Mouse (Mus musculus): ENCODE data around the gene 1700019N19Rik. TPM values are rescaled to one million over a fixed set of nuclear protein-coding genes. Genes with fewer than 3 reads are reported as not detected.

1700019N19Rik gene
- total and polyA plus RNA-seq, 3 experiments: not detected

DNA sequence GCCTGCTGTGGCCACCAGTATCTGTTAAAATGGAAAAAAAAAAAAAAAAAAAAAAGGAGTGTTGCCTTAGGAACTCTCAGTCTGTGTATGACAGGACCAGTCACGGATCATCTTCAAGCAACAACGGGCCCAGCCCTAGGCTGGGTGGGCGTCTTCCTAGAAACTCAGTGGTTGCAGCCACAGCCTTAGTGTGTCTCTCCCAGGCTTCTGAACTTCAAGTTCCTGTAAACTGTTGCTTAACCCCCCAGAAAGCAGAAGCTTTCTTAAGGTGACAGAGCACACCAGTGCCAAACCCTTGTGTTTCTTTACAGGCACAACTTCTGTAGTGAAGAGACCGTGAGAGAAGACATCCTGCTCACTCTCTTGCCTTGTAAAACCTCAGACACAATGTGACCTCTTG is 50.5 kb downstream of the 1700019N19Rik start:
- H3K4me1 ChIP-seq (ENCODE audit: insufficient read depth, low read depth, low read length): no peaks in the 10 kb centered on the region
- no peaks in the 10 kb centered on the region for H3K27me3 ChIP-seq (ENCODE audit: insufficient read depth, low read length)
- no peaks in the 10 kb centered on the region for H3K36me3 ChIP-seq (replicated peaks)
- DNase-seq (ENCODE audit: low spot score) (no peak), ATAC-seq (ENCODE audit: extremely low read depth, insufficient number of reproducible peaks, low FRiP score, poor library complexity, severe bottlenecking) (no peak)
- peaks cover 29% of the 10 kb centered on the region for H3K9me3 ChIP-seq (replicated peaks)
- no peak overlapping the region for H3K4me3 ChIP-seq (ENCODE audit: low read depth, low read length)
- TF ChIP-seq CTCF (IDR thresholded peaks at IDR 0.05; ENCODE audit: low read depth, low read length) (no peak), POLR2AphosphoS5 (IDR thresholded peaks at IDR 0.05; ENCODE audit: insufficient replicate concordance, low read depth, low read length) (no peak), GATA2 (IDR thresholded peaks at IDR 0.05; ENCODE audit: borderline replicate concordance, low read depth, low read length) (no peak), TAL1 (conservative IDR thresholded peaks at IDR 0.05; ENCODE audit: low read depth, low read length) (no peak), GATA1 (IDR thresholded peaks at IDR 0.05; ENCODE audit: borderline replicate concordance, low read length) (no peak)

DNA sequence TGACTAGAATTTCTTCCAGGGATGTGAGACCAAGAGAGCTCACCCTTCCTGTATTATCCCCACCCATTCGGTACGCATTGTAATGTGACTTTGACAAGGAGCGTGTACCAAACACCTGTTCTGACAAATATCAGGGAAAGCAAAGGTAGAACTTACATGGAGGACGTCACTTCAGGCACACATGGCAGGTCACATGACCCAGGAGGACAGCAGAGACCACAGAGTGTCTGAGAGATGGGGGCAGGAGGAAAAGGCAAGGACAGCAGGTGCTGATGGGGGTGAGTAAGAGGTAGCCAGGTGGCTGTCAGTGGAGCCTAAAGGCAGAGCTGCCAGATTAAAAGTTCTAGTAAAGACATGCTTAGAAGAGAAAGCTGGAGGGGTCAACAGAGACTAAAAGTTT is 51.5 kb downstream of the 1700019N19Rik start:
- TF ChIP-seq POLR2AphosphoS5 (IDR thresholded peaks at IDR 0.05; ENCODE audit: insufficient replicate concordance, low read depth, low read length) (no peak), GATA2 (IDR thresholded peaks at IDR 0.05; ENCODE audit: borderline replicate concordance, low read depth, low read length) (no peak), CTCF (IDR thresholded peaks at IDR 0.05; ENCODE audit: low read depth, low read length) (no peak), TAL1 (conservative IDR thresholded peaks at IDR 0.05; ENCODE audit: low read depth, low read length) (no peak), GATA1 (IDR thresholded peaks at IDR 0.05; ENCODE audit: borderline replicate concordance, low read length) (no peak)
- Histone ChIP-seq H3K4me3 (ENCODE audit: low read depth, low read length) (no peak overlapping the region), H3K4me1 (ENCODE audit: insufficient read depth, low read depth, low read length) (no peaks in the 10 kb centered on the region), H3K27me3 (ENCODE audit: insufficient read depth, low read length) (no peaks in the 10 kb centered on the region), H3K36me3 (replicated peaks) (no peaks in the 10 kb centered on the region), H3K9me3 (replicated peaks) (peaks cover 29% of the 10 kb centered on the region)
- ATAC-seq (ENCODE audit: extremely low read depth, insufficient number of reproducible peaks, low FRiP score, poor library complexity, severe bottlenecking) (no peak), DNase-seq (ENCODE audit: low spot score) (no peak)

DNA sequence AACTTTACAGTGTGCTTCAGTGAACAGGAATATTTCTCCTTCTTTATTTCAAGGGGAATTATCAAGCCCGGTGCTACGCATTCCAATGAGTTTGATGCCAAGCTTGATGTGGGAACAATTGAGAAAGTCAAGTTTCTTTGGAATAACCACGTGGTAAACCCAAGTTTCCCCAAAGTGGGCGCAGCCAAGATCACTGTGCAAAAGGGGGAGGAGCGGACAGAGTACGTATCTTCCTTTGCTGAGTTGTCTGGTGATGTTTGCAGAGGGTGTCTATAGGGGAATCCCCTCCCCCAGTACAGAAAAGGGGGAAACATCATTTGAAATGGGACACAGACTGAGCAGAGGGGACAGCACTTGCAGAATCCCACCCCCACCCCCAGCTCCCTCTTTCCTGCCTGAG is 53.2 kb downstream of the 1700019N19Rik start:
- Histone ChIP-seq H3K27me3 (ENCODE audit: insufficient read depth, low read length) (no peaks in the 10 kb centered on the region), H3K4me1 (ENCODE audit: insufficient read depth, low read depth, low read length) (no peaks in the 10 kb centered on the region), H3K36me3 (replicated peaks) (no peaks in the 10 kb centered on the region), H3K9me3 (replicated peaks) (peaks cover 18% of the 10 kb centered on the region), H3K4me3 (ENCODE audit: low read depth, low read length) (no peak overlapping the region)
- DNase-seq (ENCODE audit: low spot score) (no peak), ATAC-seq (ENCODE audit: extremely low read depth, insufficient number of reproducible peaks, low FRiP score, poor library complexity, severe bottlenecking) (no peak)
- TF ChIP-seq GATA2 (IDR thresholded peaks at IDR 0.05; ENCODE audit: borderline replicate concordance, low read depth, low read length) (no peak), POLR2AphosphoS5 (IDR thresholded peaks at IDR 0.05; ENCODE audit: insufficient replicate concordance, low read depth, low read length) (no peak), TAL1 (conservative IDR thresholded peaks at IDR 0.05; ENCODE audit: low read depth, low read length) (no peak), GATA1 (IDR thresholded peaks at IDR 0.05; ENCODE audit: borderline replicate concordance, low read length) (no peak), CTCF (IDR thresholded peaks at IDR 0.05; ENCODE audit: low read depth, low read length) (no peak)

DNA sequence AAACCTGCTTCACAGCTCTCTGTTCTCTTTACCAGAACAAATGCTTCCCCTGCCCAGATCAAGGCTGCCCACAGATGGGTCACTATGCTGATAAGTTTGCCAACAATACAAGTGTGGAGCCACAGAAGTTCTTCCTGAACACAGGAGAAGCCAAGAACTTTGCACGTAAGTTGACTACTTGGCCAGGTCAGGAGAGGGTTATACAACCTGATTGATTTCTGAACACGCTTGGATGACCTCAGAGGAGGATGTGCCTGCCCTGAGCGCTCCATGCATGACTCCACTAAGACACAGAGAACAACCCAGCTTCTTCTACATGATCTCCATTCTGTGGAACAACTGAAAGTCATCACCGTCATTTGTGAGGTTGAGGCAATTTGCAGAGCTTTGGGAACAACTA is 56.1 kb downstream of the 1700019N19Rik start:
- H3K27me3 ChIP-seq (ENCODE audit: insufficient read depth, low read length): no peaks in the 10 kb centered on the region
- ATAC-seq (ENCODE audit: extremely low read depth, insufficient number of reproducible peaks, low FRiP score, poor library complexity, severe bottlenecking) (no peak), DNase-seq (ENCODE audit: low spot score) (no peak)
- H3K9me3 ChIP-seq (replicated peaks): peaks cover 19% of the 10 kb centered on the region; the same call in 1 of the 2 replicates
- no peak overlapping the region for H3K4me3 ChIP-seq (ENCODE audit: low read depth, low read length)
- no peaks in the 10 kb centered on the region for H3K36me3 ChIP-seq (replicated peaks)
- TF ChIP-seq POLR2AphosphoS5 (IDR thresholded peaks at IDR 0.05; ENCODE audit: insufficient replicate concordance, low read depth, low read length): no peak
- no peak for TF ChIP-seq CTCF (IDR thresholded peaks at IDR 0.05; ENCODE audit: low read depth, low read length)
- no peak for TF ChIP-seq GATA1 (IDR thresholded peaks at IDR 0.05; ENCODE audit: borderline replicate concordance, low read length)
- no peak for TF ChIP-seq TAL1 (conservative IDR thresholded peaks at IDR 0.05; ENCODE audit: low read depth, low read length)
- TF ChIP-seq GATA2 (IDR thresholded peaks at IDR 0.05; ENCODE audit: borderline replicate concordance, low read depth, low read length): no peak
- no peaks in the 10 kb centered on the region for H3K4me1 ChIP-seq (ENCODE audit: insufficient read depth, low read depth, low read length)

Other genes starting within 250 kb of the 1700019N19Rik start
- not detected in 2 replicates for gene Pnlip, start 142.0 kb downstream of the 1700019N19Rik start, total RNA-seq (2014; fragmentation: Nextera tagmentation)
- 0.27 TPM in 1 of 2 replicates, not detected in the other for gene Pnlip, start 142.0 kb downstream of the 1700019N19Rik start, total RNA-seq (2017)
- not detected in 2 replicates for gene Pnlip, start 142.0 kb downstream of the 1700019N19Rik start, polyA plus RNA-seq (2012)
- not detected in 2 replicates for gene Pnliprp1, start 65.6 kb downstream of the 1700019N19Rik start, total RNA-seq (2014; fragmentation: Nextera tagmentation)
- 0.27 TPM in 1 of 2 replicates, not detected in the other for gene Pnliprp1, start 65.6 kb downstream of the 1700019N19Rik start, total RNA-seq (2017)
- gene Pnliprp1, start 65.6 kb downstream of the 1700019N19Rik start, polyA plus RNA-seq (2012): not detected in 2 replicates
- gene Pnliprp2, start 34.7 kb downstream of the 1700019N19Rik start, total RNA-seq (2014; fragmentation: Nextera tagmentation): not detected in 2 replicates
- not detected in 2 replicates for gene Pnliprp2, start 34.7 kb downstream of the 1700019N19Rik start, total RNA-seq (2017)
- gene Pnliprp2, start 34.7 kb downstream of the 1700019N19Rik start, polyA plus RNA-seq (2012): not detected in 2 replicates
- not detected in 2 replicates for gene Eno4, start 149.0 kb upstream of the 1700019N19Rik start, total RNA-seq (2014; fragmentation: Nextera tagmentation)
- gene Eno4, start 149.0 kb upstream of the 1700019N19Rik start, total RNA-seq (2017): 0.05 and 0.23 TPM in 2 replicates
- 0.11 TPM in 2 replicates for gene Eno4, start 149.0 kb upstream of the 1700019N19Rik start, polyA plus RNA-seq (2012)
- not detected in 2 replicates for gene Hspa12a, start 149.2 kb upstream of the 1700019N19Rik start, total RNA-seq (2014; fragmentation: Nextera tagmentation)
- 0.58 and 1.3 TPM in 2 replicates for gene Hspa12a, start 149.2 kb upstream of the 1700019N19Rik start, total RNA-seq (2017)
- gene Hspa12a, start 149.2 kb upstream of the 1700019N19Rik start, polyA plus RNA-seq (2012): not detected in 2 replicates